Mouse (Mus musculus) heart, embryonic 16.5 days (tissue): ENCODE results near the gene Gm7138. TPM values are rescaled to one million over a fixed set of nuclear protein-coding genes. Genes with fewer than 3 reads are reported as not detected.
"Not testable (repeated sequence)": the region's sequence is repeated elsewhere in the genome, so short reads cannot be mapped to it uniquely, and the experiment has no call there.

Experiments used
- ATAC-seq: fragments of 200-750 bp; cut with Nextera tagmentation; replicated peaks from 2 replicates; pipeline ENCODE4 v1.8.0; 2017; ENCODE audit warnings: moderate number of reproducible peaks; ENCODE audit not compliant: insufficient read depth, low FRiP score; ENCODE audit errors: extremely low read depth
- H3K27ac ChIP-seq: fragments of 300-500 bp; sonication (generic); 2 replicates; pipeline ENCODE4 v1.5.1; 2014; ENCODE audit warnings: mild to moderate bottlenecking, low read length, control low read depth, moderate library complexity
- H3K27me3 ChIP-seq: fragments of 300-500 bp; sonication (generic); 2 replicates; pipeline ENCODE4 v1.6.1; 2014; ENCODE audit warnings: low read length, mixed read lengths; ENCODE audit not compliant: control insufficient read depth, insufficient read depth
- H3K36me3 ChIP-seq: fragments of 300-500 bp; sonication (generic); 2 replicates; pipeline ENCODE4 v1.6.1; 2014; ENCODE audit not compliant: control insufficient read depth, insufficient read depth
- H3K4me1 ChIP-seq: fragments of 300-500 bp; sonication (generic); 2 replicates; pipeline ENCODE4 v1.6.1; 2014; ENCODE audit warnings: low read length, mixed read lengths; ENCODE audit not compliant: control insufficient read depth, insufficient read depth
- H3K4me2 ChIP-seq: fragments of 300-500 bp; sonication (generic); 2 replicates; pipeline ENCODE4 v1.6.1; 2014; ENCODE audit warnings: low read depth, mild to moderate bottlenecking, control low read depth, low read length
- H3K4me3 ChIP-seq: fragments of 300-500 bp; sonication (generic); 2 replicates; pipeline ENCODE4 v1.5.1; 2014; ENCODE audit warnings: mild to moderate bottlenecking, control low read depth, low read length
- H3K9ac ChIP-seq: fragments of 300-500 bp; sonication (generic); 2 replicates; pipeline ENCODE4 v1.6.1; 2014; ENCODE audit warnings: low read length, control low read depth
- H3K9me3 ChIP-seq: fragments of 300-500 bp; sonication (generic); replicated peaks from 2 replicates; pipeline ENCODE4 v1.6.1; 2016; ENCODE audit warnings: low read length; ENCODE audit not compliant: control insufficient read depth
- WGBS: fragments of 180-500 bp; shearing (Covaris S2); extraction: QIAGEN DNeasy Blood & Tissue Kit; methylation state at CpG from one replicate; pipeline ENCODE4 v1.1.7; 2014; 5-methylcytosine and 5-hydroxymethylcytosine counted together
- polyA plus RNA-seq: library from polyadenylated mRNA; unstranded; fragments of >200 nt; fragmentation: Nextera tagmentation; extraction: Ambion mirVana; gene quantifications from 2 replicates; pipeline ENCODE4 v1.2.1, GENCODE M21; 2015

The Gm7138 gene
- polyA plus RNA-seq = not detected in 2 replicates

DNA sequence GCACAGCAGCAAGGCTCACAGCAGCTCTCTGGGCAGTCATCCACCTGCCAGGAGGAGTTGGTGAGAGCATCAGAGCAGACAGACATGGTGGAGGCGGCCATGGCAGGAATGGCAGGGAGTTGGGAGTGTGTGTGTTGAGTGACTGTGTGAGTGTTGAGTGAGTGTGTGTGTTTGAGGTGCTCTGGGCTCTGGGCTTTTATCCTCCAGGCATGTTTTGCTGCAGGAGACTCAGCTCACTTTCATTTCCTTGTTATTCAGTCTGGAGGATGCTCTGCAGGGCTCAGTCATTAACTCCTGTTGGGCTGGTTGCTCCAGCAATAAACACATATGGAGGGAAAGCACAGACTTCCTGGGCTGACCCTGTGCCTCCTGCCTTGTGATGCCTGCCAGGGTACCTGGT lies at the start of gene Gm7138:
Gm7138 (minus strand) TSS at position 101 of the 400 bp plus-strand sequence.
- ATAC-seq, H3K36me3 ChIP-seq, H3K27ac ChIP-seq, H3K4me2 ChIP-seq, H3K4me3 ChIP-seq, H3K9me3 ChIP-seq, H3K9ac ChIP-seq, H3K27me3 ChIP-seq, H3K4me1 ChIP-seq: not testable (repeated sequence)
- 17% methylated on average over 1 of the region's 1 CpGs for WGBS

- Histone ChIP-seq H3K27ac (no peak overlapping the region), H3K36me3 (no peaks in the 10 kb centered on the region), H3K9me3 (no peaks in the 10 kb centered on the region; the same call in 1 of the 2 replicates), H3K4me3 (no peak overlapping the region), H3K27me3 (no peaks in the 10 kb centered on the region), H3K4me1 (no peaks in the 10 kb centered on the region), H3K4me2 (no peak overlapping the region), H3K9ac (no peak overlapping the region)
- WGBS = 42% methylated on average over 4 of the region's 4 CpGs
- ATAC-seq = no peak
Measured at GRCm38 (mm10) chr10:77819203-77819602, 42.5 kb upstream of the Gm7138 start.

GRCm38 (mm10) chr10:77818523-77818922 lies 41.8 kb upstream of the Gm7138 start:
- Histone ChIP-seq H3K9me3 (no peaks in the 10 kb centered on the region; the same call in 1 of the 2 replicates), H3K36me3 (no peaks in the 10 kb centered on the region), H3K9ac (no peak overlapping the region), H3K4me2 (no peak overlapping the region), H3K27ac (no peak overlapping the region), H3K27me3 (no peaks in the 10 kb centered on the region), H3K4me1 (no peaks in the 10 kb centered on the region), H3K4me3 (no peak overlapping the region)
- ATAC-seq = no peak
- WGBS = 93% methylated on average over 4 of the region's 4 CpGs

- no peak for ATAC-seq
- no peaks in the 10 kb centered on the region for H3K4me1 ChIP-seq
- no peak overlapping the region for H3K4me3 ChIP-seq
- no peaks in the 10 kb centered on the region; the same call in 1 of the 2 replicates for H3K9me3 ChIP-seq
- no peak overlapping the region for H3K27ac ChIP-seq
- no peak overlapping the region for H3K9ac ChIP-seq
- no peaks in the 10 kb centered on the region for H3K27me3 ChIP-seq
- no peaks in the 10 kb centered on the region for H3K36me3 ChIP-seq
- WGBS = 25% methylated on average over 5 of the region's 5 CpGs
- no peak overlapping the region for H3K4me2 ChIP-seq
Measured at GRCm38 (mm10) chr10:77815514-77815913, 38.8 kb upstream of the Gm7138 start.

- H3K9ac ChIP-seq = no peak within 1 kb of the TSS
- no peaks in the 10 kb centered on the region for H3K27me3 ChIP-seq
- no peak for ATAC-seq
- no peaks in the 10 kb centered on the region for H3K4me1 ChIP-seq
- H3K36me3 ChIP-seq = no peaks in the 10 kb centered on the region
- no peak within 1 kb of the TSS for H3K27ac ChIP-seq
- WGBS = 44% methylated on average over 4 of the region's 4 CpGs
- H3K4me2 ChIP-seq = no peak within 1 kb of the TSS
- no peak within 1 kb of the TSS for H3K4me3 ChIP-seq
- peaks cover 5% of the 10 kb centered on the region for H3K9me3 ChIP-seq
Measured at GRCm38 (mm10) chr10:77814382-77814781, 37.6 kb upstream of the Gm7138 start, which contains the start of gene Gm2696. Gm2696 (plus strand) TSS chr10:77814682.

- H3K4me2 ChIP-seq = no peak within 1 kb of the TSS
- peaks cover 8% of the 10 kb centered on the region for H3K9me3 ChIP-seq
- ATAC-seq = no peak
- no peaks in the 10 kb centered on the region for H3K4me1 ChIP-seq
- H3K4me3 ChIP-seq = no peak within 1 kb of the TSS
- no peak within 1 kb of the TSS for H3K27ac ChIP-seq
- 76% methylated on average over 5 of the region's 5 CpGs for WGBS
- no peaks in the 10 kb centered on the region for H3K27me3 ChIP-seq
- no peaks in the 10 kb centered on the region for H3K36me3 ChIP-seq
- H3K9ac ChIP-seq = no peak within 1 kb of the TSS
Measured at GRCm38 (mm10) chr10:77811743-77812142, 35.0 kb upstream of the Gm7138 start, which contains the start of gene Gm9507. Gm9507 (minus strand) TSS chr10:77811843.

- WGBS = 59% methylated on average over 3 of the region's 3 CpGs
- H3K36me3 ChIP-seq = no peaks in the 10 kb centered on the region
- H3K4me2 ChIP-seq = no peak overlapping the region
- 0 out of 2 replicates have a peak, but pooled peaks cover 2% of the 10 kb centered on the region for H3K9me3 ChIP-seq
- no peaks in the 10 kb centered on the region for H3K27me3 ChIP-seq
- no peak for ATAC-seq
- H3K9ac ChIP-seq = no peak overlapping the region
- no peak overlapping the region for H3K4me3 ChIP-seq
- H3K4me1 ChIP-seq = no peaks in the 10 kb centered on the region
- no peak overlapping the region for H3K27ac ChIP-seq
Measured at GRCm38 (mm10) chr10:77804095-77804494, 27.4 kb upstream of the Gm7138 start.

- Histone ChIP-seq H3K4me3 (no peak within 1 kb of the TSS), H3K27ac (peak within 1 kb of the TSS; percentile 17), H3K27me3 (no peaks in the 10 kb centered on the region), H3K4me1 (peaks cover 6% of the 10 kb centered on the region), H3K9me3 (no peaks in the 10 kb centered on the region), H3K36me3 (no peaks in the 10 kb centered on the region), H3K4me2 (no peak within 1 kb of the TSS), H3K9ac (no peak within 1 kb of the TSS)
- no peak for ATAC-seq
- WGBS = 65% methylated on average over 8 of the region's 8 CpGs
Measured at GRCm38 (mm10) chr10:77798921-77799508, 22.3 kb upstream of the Gm7138 start, which contains the start of gene Gm19668. Gm19668 (minus strand) TSS chr10:77799133.

GRCm38 (mm10) chr10:77798164-77798920 lies 21.6 kb upstream of the Gm7138 start:
- 30% methylated on average over 3 of the region's 3 CpGs for WGBS
- not testable (repeated sequence) for H3K4me2 ChIP-seq, H3K4me3 ChIP-seq, ATAC-seq, H3K27me3 ChIP-seq, H3K36me3 ChIP-seq, H3K9me3 ChIP-seq, H3K9ac ChIP-seq, H3K4me1 ChIP-seq
- peak overlapping the region; percentile 17 for H3K27ac ChIP-seq
